Mouse (Mus musculus) embryonic facial prominence, embryonic 10.5 days (tissue): ENCODE measurements at regions not wholly inside any gene's neighbourhood (a gene's known extent, or its start where the extent isn't known, plus 50 kb on each side); places are given as distances from the start of the nearest gene placed in this dataset.
A peak's percentile ranks its signal among the peaks of the same experiment; 100 is the strongest.

Source experiments
- DNase-seq: peaks from one replicate; pipeline ENCODE4 v3.0.0-alpha.2; 2017; ENCODE audit warnings: low spot score
- H3K27ac ChIP-seq: fragments of 300-500 bp; sonication (generic); replicated peaks from 2 replicates; pipeline ENCODE4 v1.5.1; 2016; ENCODE audit warnings: mild to moderate bottlenecking
- H3K27me3 ChIP-seq: fragments of 300-500 bp; sonication (generic); replicated peaks from 2 replicates; pipeline ENCODE4 v1.6.1; 2016; ENCODE audit warnings: low read depth, mild to moderate bottlenecking; ENCODE audit not compliant: poor library complexity, severe bottlenecking
- H3K36me3 ChIP-seq: fragments of 300-500 bp; sonication (generic); replicated peaks from 2 replicates; pipeline ENCODE4 v1.6.1; 2016; ENCODE audit warnings: mild to moderate bottlenecking, moderate library complexity
- H3K4me1 ChIP-seq: fragments of 300-500 bp; sonication (generic); 2 replicates; pipeline ENCODE4 v1.6.1; 2016
- H3K4me3 ChIP-seq: fragments of 300-500 bp; sonication (generic); 2 replicates; pipeline ENCODE4 v1.5.1; 2016; ENCODE audit warnings: mild to moderate bottlenecking, moderate library complexity
- H3K9me3 ChIP-seq: fragments of 300-500 bp; sonication (generic); 2 replicates; pipeline ENCODE4 v1.6.1; 2016; ENCODE audit warnings: mild to moderate bottlenecking
- WGBS: fragments of 180-500 bp; shearing (Covaris S2); methylation state at CpG from one replicate; pipeline ENCODE4 v1.1.7; 2016; 5-methylcytosine and 5-hydroxymethylcytosine counted together

- DNase-seq: peak; percentile 60
- 8% methylated on average over 9 of the region's 9 CpGs for WGBS
- no peak overlapping the region for H3K4me3 ChIP-seq
- H3K27me3 ChIP-seq: no peaks in the 10 kb centered on the region
- H3K4me1 ChIP-seq: no peaks in the 10 kb centered on the region
- no peak overlapping the region for H3K27ac ChIP-seq
- H3K9me3 ChIP-seq: no peaks in the 10 kb centered on the region
- H3K36me3 ChIP-seq: no peaks in the 10 kb centered on the region
Observed at GRCm38 (mm10) chr3:73134316-73134715, 76.7 kb upstream of the Slitrk3 start.

GRCm38 (mm10) chr3:73125143-73125542 is 67.5 kb upstream of the Slitrk3 start:
- 87% methylated on average over 4 of the region's 4 CpGs for WGBS

GRCm38 (mm10) chr3:73109102-73109501 is 51.5 kb upstream of the Slitrk3 start:
- Histone ChIP-seq H3K27ac (no peak overlapping the region), H3K4me3 (no peak overlapping the region), H3K9me3 (no peaks in the 10 kb centered on the region), H3K27me3 (no peaks in the 10 kb centered on the region), H3K36me3 (no peaks in the 10 kb centered on the region), H3K4me1 (no peaks in the 10 kb centered on the region)
- no peak for DNase-seq
- WGBS: 68% methylated on average over 1 of the region's 1 CpGs

More at GRCm38 (mm10) chr3:73125143-73125542, 67.5 kb upstream of the Slitrk3 start:
- no peaks in the 10 kb centered on the region for H3K27me3 ChIP-seq
- no peak overlapping the region for H3K4me3 ChIP-seq
- H3K9me3 ChIP-seq: no peaks in the 10 kb centered on the region
- no peak overlapping the region for H3K27ac ChIP-seq
- no peaks in the 10 kb centered on the region for H3K36me3 ChIP-seq
- H3K4me1 ChIP-seq: no peaks in the 10 kb centered on the region
- DNase-seq: no peak
